Mouse (Mus musculus) forebrain, embryonic 14.5 days (tissue): ENCODE measurements at regions not wholly inside any gene's neighbourhood (a gene's known extent, or its start where the extent isn't known, plus 50 kb on each side); places are given as distances from the start of the nearest gene placed in this dataset.

Source experiments
- ATAC-seq: fragments of 200-750 bp; cut with Nextera tagmentation; 2 replicates; pipeline ENCODE4 v1.8.0; 2017; ENCODE audit warnings: mild to moderate bottlenecking, moderate library complexity
- DNase-seq: peaks from one replicate; pipeline ENCODE4 v3.0.0-alpha.2; 2015; ENCODE audit warnings: low spot score
- H3K27ac ChIP-seq: fragments of 300-500 bp; sonication (generic); 2 replicates; pipeline ENCODE4 v1.5.1; 2014; ENCODE audit warnings: low read depth, mild to moderate bottlenecking, control low read depth, low read length, moderate library complexity
- H3K27me3 ChIP-seq: fragments of 300-500 bp; sonication (generic); replicated peaks from 2 replicates; pipeline ENCODE4 v1.6.1; 2014; ENCODE audit warnings: low read length, control low read depth, mixed read lengths; ENCODE audit not compliant: control insufficient read depth, insufficient read depth
- H3K36me3 ChIP-seq: fragments of 300-500 bp; sonication (generic); 2 replicates; pipeline ENCODE4 v1.6.1; 2014; ENCODE audit warnings: low read length, control low read depth; ENCODE audit not compliant: control insufficient read depth, insufficient read depth
- H3K4me1 ChIP-seq: fragments of 300-500 bp; sonication (generic); 2 replicates; pipeline ENCODE4 v1.6.1; 2014; ENCODE audit warnings: antibody characterized with exemption, low read length, control low read depth; ENCODE audit not compliant: control insufficient read depth, insufficient read depth
- H3K4me2 ChIP-seq: fragments of 300-500 bp; sonication (generic); 2 replicates; pipeline ENCODE4 v1.6.1; 2014; ENCODE audit warnings: mild to moderate bottlenecking, control low read depth, low read length
- H3K4me3 ChIP-seq: fragments of 300-500 bp; sonication (generic); 2 replicates; pipeline ENCODE4 v1.5.1; 2014; ENCODE audit warnings: low read depth, low read length, control low read depth
- H3K9ac ChIP-seq: fragments of 300-500 bp; sonication (generic); 2 replicates; pipeline ENCODE4 v1.6.1; 2014; ENCODE audit warnings: mild to moderate bottlenecking, low read length, control low read depth, moderate library complexity
- H3K9me3 ChIP-seq: fragments of 300-500 bp; sonication (generic); replicated peaks from 2 replicates; pipeline ENCODE4 v1.6.1; 2016; ENCODE audit warnings: low read length, control low read depth, mixed read lengths; ENCODE audit not compliant: control insufficient read depth
- WGBS: fragments of 180-500 bp; shearing (Covaris S2); extraction: QIAGEN DNeasy Blood & Tissue Kit; methylation state at CpG from one replicate; pipeline ENCODE4 v1.1.7; 2014; 5-methylcytosine and 5-hydroxymethylcytosine counted together

GRCm38 (mm10) chr4:70053136-70053535 lies 357.1 kb downstream of the Cdk5rap2 start:
- ATAC-seq (no peak), DNase-seq (no peak)
- no peak overlapping the region for H3K27ac ChIP-seq
- no peaks in the 10 kb centered on the region for H3K27me3 ChIP-seq
- H3K4me3 ChIP-seq, result no peak overlapping the region
- H3K9ac ChIP-seq, result no peak overlapping the region
- no peak overlapping the region for H3K4me2 ChIP-seq
- WGBS, result 91% methylated on average over 2 of the region's 2 CpGs
- H3K36me3 ChIP-seq, result no peaks in the 10 kb centered on the region
- H3K9me3 ChIP-seq, result no peaks in the 10 kb centered on the region
- H3K4me1 ChIP-seq, result no peaks in the 10 kb centered on the region

- no peaks in the 10 kb centered on the region for H3K27me3 ChIP-seq
- H3K4me3 ChIP-seq, result no peak overlapping the region
- 68% methylated on average over 1 of the region's 1 CpGs for WGBS
- no peak overlapping the region for H3K9ac ChIP-seq
- peak; percentile 25 for DNase-seq
- H3K4me2 ChIP-seq, result no peak overlapping the region
- peak; percentile 34; the same call in 1 of the 2 replicates for ATAC-seq
- no peaks in the 10 kb centered on the region for H3K36me3 ChIP-seq
- no peaks in the 10 kb centered on the region for H3K9me3 ChIP-seq
- no peak overlapping the region for H3K27ac ChIP-seq
- no peaks in the 10 kb centered on the region for H3K4me1 ChIP-seq
Observed at GRCm38 (mm10) chr4:70038241-70038640, 372.0 kb downstream of the Cdk5rap2 start.

DNA sequence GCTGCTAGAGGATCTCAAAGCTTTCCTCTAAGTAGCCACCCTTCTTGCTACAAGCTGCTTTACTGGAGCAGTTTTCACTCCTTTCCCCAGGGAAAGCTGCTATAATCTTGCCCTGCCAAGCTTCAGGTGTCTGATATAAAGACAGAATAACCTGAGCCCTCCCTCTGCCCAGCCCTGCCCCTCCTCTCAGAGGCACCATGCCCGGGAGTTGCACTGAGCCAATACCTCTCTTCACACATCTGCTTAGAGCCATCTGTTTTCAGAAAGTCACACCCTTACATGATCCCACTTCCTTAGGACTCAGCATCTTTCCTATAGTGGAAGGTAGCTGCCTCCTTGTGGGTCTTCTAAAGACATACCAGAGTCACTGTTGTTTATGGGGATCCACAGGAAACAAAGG lies 374.3 kb downstream of the Cdk5rap2 start:
- Histone ChIP-seq H3K9me3 (no peaks in the 10 kb centered on the region), H3K27ac (no peak overlapping the region), H3K4me3 (no peak overlapping the region), H3K4me1 (no peaks in the 10 kb centered on the region), H3K9ac (no peak overlapping the region), H3K27me3 (no peaks in the 10 kb centered on the region), H3K4me2 (no peak overlapping the region), H3K36me3 (no peaks in the 10 kb centered on the region)
- DNase-seq, result no peak
- WGBS, result 41% methylated on average over 1 of the region's 1 CpGs
- ATAC-seq, result peak; percentile 72

- Histone ChIP-seq H3K36me3 (no peaks in the 10 kb centered on the region), H3K9me3 (no peaks in the 10 kb centered on the region), H3K4me1 (no peaks in the 10 kb centered on the region), H3K27ac (no peak overlapping the region), H3K4me3 (no peak overlapping the region), H3K27me3 (no peaks in the 10 kb centered on the region), H3K4me2 (no peak overlapping the region), H3K9ac (no peak overlapping the region)
- DNase-seq (no peak), ATAC-seq (no peak)
- WGBS, result 74% methylated on average over 3 of the region's 3 CpGs
Observed at GRCm38 (mm10) chr4:70032497-70032896, 377.7 kb downstream of the Cdk5rap2 start.

DNA sequence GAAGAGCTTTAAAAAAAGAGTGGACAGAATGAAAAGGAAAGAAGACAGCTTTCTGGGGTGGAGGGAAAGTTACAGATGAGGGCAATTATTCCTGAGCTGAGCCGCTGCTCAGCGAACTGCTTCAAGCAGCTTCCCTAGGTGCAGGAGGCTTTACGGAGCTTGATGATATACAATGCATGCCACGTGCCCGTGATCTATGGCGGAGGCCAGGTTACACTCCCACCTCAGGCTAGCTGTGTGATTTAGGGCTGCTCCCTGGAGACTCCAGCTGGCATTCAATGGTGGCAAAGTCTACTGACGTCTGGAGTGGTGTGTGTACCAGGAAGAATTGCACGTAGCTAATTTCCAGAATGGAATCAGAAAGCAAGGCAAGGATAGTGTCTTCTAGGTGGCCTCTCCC lies 383.4 kb downstream of the Cdk5rap2 start:
- WGBS, result 83% methylated on average over 8 of the region's 8 CpGs
- Histone ChIP-seq H3K9ac (no peak overlapping the region), H3K9me3 (no peaks in the 10 kb centered on the region), H3K4me3 (no peak overlapping the region), H3K27ac (no peak overlapping the region), H3K4me1 (no peaks in the 10 kb centered on the region), H3K4me2 (no peak overlapping the region), H3K36me3 (no peaks in the 10 kb centered on the region), H3K27me3 (no peaks in the 10 kb centered on the region)
- DNase-seq (no peak), ATAC-seq (no peak)

DNA sequence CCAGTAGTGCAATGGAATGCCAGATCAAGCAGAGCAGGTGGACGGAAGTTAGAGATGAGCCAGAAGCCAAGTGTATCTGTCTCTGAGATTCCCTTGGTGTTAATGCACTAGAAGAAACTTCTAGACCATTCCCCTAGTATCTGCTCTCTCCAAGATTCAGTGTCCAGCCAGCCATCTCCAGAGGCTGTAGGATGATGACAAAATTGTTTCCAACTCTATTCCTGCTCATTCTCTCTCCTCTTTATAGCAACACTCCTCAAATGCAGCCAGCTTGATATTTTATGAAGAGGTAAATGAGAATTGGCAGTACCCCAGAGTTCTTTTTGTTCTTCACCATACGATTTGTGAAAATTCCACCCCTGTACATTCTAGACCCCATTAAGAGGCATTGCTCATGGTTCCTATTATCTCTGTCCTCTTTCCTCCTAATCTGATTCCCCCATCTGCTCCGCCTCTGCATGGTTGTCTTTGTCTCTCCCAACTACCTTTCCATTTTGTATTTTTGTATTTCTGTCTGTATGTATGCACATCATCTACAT lies 385.3 kb downstream of the Cdk5rap2 start:
- DNase-seq, result no peak
- WGBS, result 93% methylated on average over 3 of the region's 3 CpGs
- H3K36me3 ChIP-seq, result no peaks in the 10 kb centered on the region
- no peak for ATAC-seq
- H3K4me3 ChIP-seq, result no peak overlapping the region
- no peaks in the 10 kb centered on the region for H3K27me3 ChIP-seq
- H3K9me3 ChIP-seq, result no peaks in the 10 kb centered on the region
- no peak overlapping the region for H3K9ac ChIP-seq
- no peaks in the 10 kb centered on the region for H3K4me1 ChIP-seq
- no peak overlapping the region for H3K27ac ChIP-seq
- no peak overlapping the region for H3K4me2 ChIP-seq

DNA sequence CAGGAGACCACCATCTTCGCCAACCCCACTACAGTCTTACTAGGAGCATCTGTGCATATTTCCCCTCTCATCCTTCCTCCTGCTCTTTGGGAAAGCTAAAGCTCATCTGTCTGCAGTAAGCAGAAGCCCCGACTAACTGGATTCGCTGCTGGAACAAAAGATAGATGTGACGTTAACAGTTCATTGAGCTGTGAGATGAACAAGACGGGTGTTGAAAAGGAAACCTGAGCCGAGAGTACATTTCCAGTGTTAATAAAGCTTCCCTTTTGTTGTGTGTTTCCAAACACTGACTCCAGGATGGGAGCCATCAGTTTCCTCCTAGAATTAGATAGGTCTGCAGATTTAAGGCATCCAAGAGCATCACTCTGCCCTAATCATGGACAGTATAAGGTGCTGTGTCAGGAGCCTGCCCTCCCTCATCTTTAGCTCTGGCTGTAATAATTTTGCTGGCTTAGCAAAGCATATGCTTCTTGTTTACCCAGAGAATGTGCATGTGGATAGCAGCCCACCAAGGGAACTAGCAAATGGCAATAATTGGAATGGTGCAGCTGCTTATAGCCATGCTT lies 389.3 kb downstream of the Cdk5rap2 start:
- peak; percentile 14 for DNase-seq
- ATAC-seq, result no peak

DNA sequence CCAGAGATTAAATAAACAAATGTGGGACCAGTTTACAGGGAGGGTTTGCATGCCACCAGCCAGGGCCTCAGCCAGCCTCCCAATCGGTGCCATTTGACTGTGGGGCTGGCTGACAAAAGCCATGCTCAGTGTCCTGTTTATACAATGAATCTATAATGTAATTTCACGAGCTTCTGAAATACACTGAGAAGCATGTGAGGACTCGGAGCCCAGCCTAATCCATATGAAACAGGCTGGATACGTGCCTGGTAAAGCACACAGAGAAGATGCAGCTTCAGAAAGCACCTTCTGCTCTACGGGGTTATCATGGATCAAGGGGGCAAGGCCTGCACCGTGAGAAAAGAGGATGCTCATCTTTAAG lies 398.0 kb downstream of the Cdk5rap2 start:
- no peaks in the 10 kb centered on the region for H3K9me3 ChIP-seq
- H3K27ac ChIP-seq, result no peak overlapping the region
- no peak overlapping the region for H3K9ac ChIP-seq
- no peaks in the 10 kb centered on the region for H3K4me1 ChIP-seq
- no peak overlapping the region for H3K4me3 ChIP-seq
- H3K4me2 ChIP-seq, result no peak overlapping the region
- WGBS, result 55% methylated on average over 6 of the region's 6 CpGs
- no peaks in the 10 kb centered on the region for H3K36me3 ChIP-seq
- H3K27me3 ChIP-seq, result no peaks in the 10 kb centered on the region
- ATAC-seq, result no peak
- DNase-seq, result peak; percentile 14

More for the DNA sequence above, 389.3 kb downstream of the Cdk5rap2 start:
- no peak overlapping the region for H3K27ac ChIP-seq
- H3K27me3 ChIP-seq, result no peaks in the 10 kb centered on the region
- no peak overlapping the region for H3K4me3 ChIP-seq
- H3K9me3 ChIP-seq, result no peaks in the 10 kb centered on the region
- 44% methylated on average over 6 of the region's 6 CpGs for WGBS
- no peaks in the 10 kb centered on the region for H3K4me1 ChIP-seq
- no peaks in the 10 kb centered on the region for H3K36me3 ChIP-seq
- H3K9ac ChIP-seq, result no peak overlapping the region
- H3K4me2 ChIP-seq, result no peak overlapping the region

- Histone ChIP-seq H3K36me3 (no peaks in the 10 kb centered on the region), H3K9me3 (no peaks in the 10 kb centered on the region), H3K4me3 (no peak overlapping the region), H3K27me3 (no peaks in the 10 kb centered on the region), H3K4me1 (no peaks in the 10 kb centered on the region), H3K27ac (no peak overlapping the region), H3K4me2 (no peak overlapping the region), H3K9ac (no peak overlapping the region)
- ATAC-seq, result no peak
- 81% methylated on average over 4 of the region's 4 CpGs for WGBS
- DNase-seq, result no peak
Observed at GRCm38 (mm10) chr4:70011491-70012219, 398.6 kb downstream of the Cdk5rap2 start.
